Mouse (Mus musculus): Measurements from ENCODE around the gene Pkig. TPM values are rescaled to one million over a fixed set of nuclear protein-coding genes. Genes with fewer than 3 reads are reported as not detected.

Gene Pkig
- polyA plus RNA-seq, 1 experiment from 2014 or later: 187 TPM

GRCm38 (mm10) chr2:163692873-163693612 is 34.9 kb downstream of the Pkig start:
- 45% methylated on average over 3 of the region's 3 CpGs for WGBS
- no peaks in the 10 kb centered on the region for H3K27me3 ChIP-seq (ENCODE audit: control insufficient read depth, insufficient read depth, low read length)
- no peak for ATAC-seq (ENCODE audit: low FRiP score, low TSS enrichment)
- H3K4me3 ChIP-seq (ENCODE audit: low read length): no peak overlapping the region
- H3K36me3 ChIP-seq (ENCODE audit: control insufficient read depth, insufficient read depth, low read length): no peaks in the 10 kb centered on the region
- H3K9me3 ChIP-seq (ENCODE audit: control insufficient read depth, low read length): no peaks in the 10 kb centered on the region
- no peak overlapping the region for H3K9ac ChIP-seq (ENCODE audit: low read depth, low read length)
- peak overlapping the region; percentile 80 for H3K27ac ChIP-seq (ENCODE audit: low read depth, low read length)
- no peak overlapping the region for H3K4me2 ChIP-seq (replicated peaks; ENCODE audit: low read depth, low read length)
- peaks cover 30% of the 10 kb centered on the region for H3K4me1 ChIP-seq (ENCODE audit: control insufficient read depth, insufficient read depth, low read length)

GRCm38 (mm10) chr2:163693716-163694314 is 35.6 kb downstream of the Pkig start:
- H3K36me3 ChIP-seq (ENCODE audit: control insufficient read depth, insufficient read depth, low read length): no peaks in the 10 kb centered on the region
- 22% methylated on average over 9 of the region's 9 CpGs for WGBS
- peaks cover 32% of the 10 kb centered on the region for H3K4me1 ChIP-seq (ENCODE audit: control insufficient read depth, insufficient read depth, low read length)
- H3K9ac ChIP-seq (ENCODE audit: low read depth, low read length): 0 out of 2 replicates have a peak overlapping the region, but pooled peaks have one; percentile 32
- H3K9me3 ChIP-seq (ENCODE audit: control insufficient read depth, low read length): no peaks in the 10 kb centered on the region
- H3K27me3 ChIP-seq (ENCODE audit: control insufficient read depth, insufficient read depth, low read length): no peaks in the 10 kb centered on the region
- H3K4me3 ChIP-seq (ENCODE audit: low read length): peak overlapping the region; percentile 11; the same call in 1 of the 2 replicates
- peak overlapping the region; percentile 90 for H3K27ac ChIP-seq (ENCODE audit: low read depth, low read length)
- H3K4me2 ChIP-seq (replicated peaks; ENCODE audit: low read depth, low read length): peak overlapping the region; percentile 22
- ATAC-seq (ENCODE audit: low FRiP score, low TSS enrichment): peak; percentile 42; the same call in 1 of the 2 replicates

- Histone ChIP-seq H3K27ac (ENCODE audit: low read depth, low read length) (0 out of 2 replicates have a peak overlapping the region, but pooled peaks have one; percentile 30), H3K9ac (ENCODE audit: low read depth, low read length) (no peak overlapping the region), H3K27me3 (ENCODE audit: control insufficient read depth, insufficient read depth, low read length) (no peaks in the 10 kb centered on the region), H3K4me3 (ENCODE audit: low read length) (no peak overlapping the region), H3K36me3 (ENCODE audit: control insufficient read depth, insufficient read depth, low read length) (no peaks in the 10 kb centered on the region), H3K4me2 (replicated peaks; ENCODE audit: low read depth, low read length) (no peak overlapping the region), H3K4me1 (ENCODE audit: control insufficient read depth, insufficient read depth, low read length) (peaks cover 26% of the 10 kb centered on the region), H3K9me3 (ENCODE audit: control insufficient read depth, low read length) (no peaks in the 10 kb centered on the region)
- WGBS: 43% methylated on average over 2 of the region's 2 CpGs
- no peak for ATAC-seq (ENCODE audit: low FRiP score, low TSS enrichment)
Observed at GRCm38 (mm10) chr2:163696763-163697162, 38.6 kb downstream of the Pkig start.

GRCm38 (mm10) chr2:163697764-163698480 is 39.7 kb downstream of the Pkig start:
- Histone ChIP-seq H3K4me2 (replicated peaks; ENCODE audit: low read depth, low read length) (no peak overlapping the region), H3K27me3 (ENCODE audit: control insufficient read depth, insufficient read depth, low read length) (no peaks in the 10 kb centered on the region), H3K9me3 (ENCODE audit: control insufficient read depth, low read length) (no peaks in the 10 kb centered on the region), H3K27ac (ENCODE audit: low read depth, low read length) (peak overlapping the region; percentile 20; the same call in 1 of the 2 replicates), H3K36me3 (ENCODE audit: control insufficient read depth, insufficient read depth, low read length) (no peaks in the 10 kb centered on the region), H3K4me3 (ENCODE audit: low read length) (no peak overlapping the region), H3K4me1 (ENCODE audit: control insufficient read depth, insufficient read depth, low read length) (peaks cover 21% of the 10 kb centered on the region), H3K9ac (ENCODE audit: low read depth, low read length) (no peak overlapping the region)
- 47% methylated on average over 11 of the region's 16 CpGs for WGBS
- ATAC-seq (ENCODE audit: low FRiP score, low TSS enrichment): no peak

- ATAC-seq (ENCODE audit: low FRiP score, low TSS enrichment): no peak
- H3K27me3 ChIP-seq (ENCODE audit: control insufficient read depth, insufficient read depth, low read length): no peaks in the 10 kb centered on the region
- no peaks in the 10 kb centered on the region for H3K9me3 ChIP-seq (ENCODE audit: control insufficient read depth, low read length)
- H3K36me3 ChIP-seq (ENCODE audit: control insufficient read depth, insufficient read depth, low read length): no peaks in the 10 kb centered on the region
- H3K4me1 ChIP-seq (ENCODE audit: control insufficient read depth, insufficient read depth, low read length): peaks cover 8% of the 10 kb centered on the region; the same call in 1 of the 2 replicates
- no peak overlapping the region for H3K27ac ChIP-seq (ENCODE audit: low read depth, low read length)
- no peak overlapping the region for H3K9ac ChIP-seq (ENCODE audit: low read depth, low read length)
- H3K4me3 ChIP-seq (ENCODE audit: low read length): no peak overlapping the region
- 75% methylated on average over 11 of the region's 11 CpGs for WGBS
- no peak overlapping the region for H3K4me2 ChIP-seq (replicated peaks; ENCODE audit: low read depth, low read length)
Observed at GRCm38 (mm10) chr2:163699078-163699780, 41.0 kb downstream of the Pkig start.

- Histone ChIP-seq H3K9ac (ENCODE audit: low read depth, low read length) (no peak overlapping the region), H3K27ac (ENCODE audit: low read depth, low read length) (no peak overlapping the region), H3K4me1 (ENCODE audit: control insufficient read depth, insufficient read depth, low read length) (peaks cover 2% of the 10 kb centered on the region; the same call in 1 of the 2 replicates), H3K27me3 (ENCODE audit: control insufficient read depth, insufficient read depth, low read length) (no peaks in the 10 kb centered on the region), H3K9me3 (ENCODE audit: control insufficient read depth, low read length) (no peaks in the 10 kb centered on the region), H3K4me3 (ENCODE audit: low read length) (no peak overlapping the region), H3K4me2 (replicated peaks; ENCODE audit: low read depth, low read length) (no peak overlapping the region), H3K36me3 (ENCODE audit: control insufficient read depth, insufficient read depth, low read length) (0 out of 2 replicates have a peak, but pooled peaks cover 6% of the 10 kb centered on the region)
- WGBS: 75% methylated on average over 7 of the region's 7 CpGs
- ATAC-seq (ENCODE audit: low FRiP score, low TSS enrichment): no peak
Observed at GRCm38 (mm10) chr2:163702431-163702830, 44.2 kb downstream of the Pkig start.

GRCm38 (mm10) chr2:163702921-163703320 is 44.7 kb downstream of the Pkig start:
- WGBS: 71% methylated on average over 5 of the region's 5 CpGs
- Histone ChIP-seq H3K9ac (ENCODE audit: low read depth, low read length) (no peak overlapping the region), H3K4me1 (ENCODE audit: control insufficient read depth, insufficient read depth, low read length) (peaks cover 2% of the 10 kb centered on the region; the same call in 1 of the 2 replicates), H3K4me3 (ENCODE audit: low read length) (no peak overlapping the region), H3K27me3 (ENCODE audit: control insufficient read depth, insufficient read depth, low read length) (no peaks in the 10 kb centered on the region), H3K36me3 (ENCODE audit: control insufficient read depth, insufficient read depth, low read length) (0 out of 2 replicates have a peak, but pooled peaks cover 6% of the 10 kb centered on the region), H3K4me2 (replicated peaks; ENCODE audit: low read depth, low read length) (no peak overlapping the region), H3K9me3 (ENCODE audit: control insufficient read depth, low read length) (no peaks in the 10 kb centered on the region), H3K27ac (ENCODE audit: low read depth, low read length) (no peak overlapping the region)
- no peak for ATAC-seq (ENCODE audit: low FRiP score, low TSS enrichment)

- no peaks in the 10 kb centered on the region for H3K9me3 ChIP-seq (ENCODE audit: control insufficient read depth, low read length)
- H3K36me3 ChIP-seq (ENCODE audit: control insufficient read depth, insufficient read depth, low read length): 0 out of 2 replicates have a peak, but pooled peaks cover 6% of the 10 kb centered on the region
- no peaks in the 10 kb centered on the region for H3K4me1 ChIP-seq (ENCODE audit: control insufficient read depth, insufficient read depth, low read length)
- ATAC-seq (ENCODE audit: low FRiP score, low TSS enrichment): no peak
- no peak overlapping the region for H3K4me2 ChIP-seq (replicated peaks; ENCODE audit: low read depth, low read length)
- no peak overlapping the region for H3K9ac ChIP-seq (ENCODE audit: low read depth, low read length)
- WGBS: 90% methylated on average over 5 of the region's 5 CpGs
- H3K4me3 ChIP-seq (ENCODE audit: low read length): no peak overlapping the region
- H3K27me3 ChIP-seq (ENCODE audit: control insufficient read depth, insufficient read depth, low read length): no peaks in the 10 kb centered on the region
- no peak overlapping the region for H3K27ac ChIP-seq (ENCODE audit: low read depth, low read length)
Observed at GRCm38 (mm10) chr2:163703599-163704260, 45.5 kb downstream of the Pkig start.
